Mouse (Mus musculus) layer of hippocampus, postnatal 14 days (tissue): ENCODE results near the gene Hoxb2. TPM values are rescaled to one million over a fixed set of nuclear protein-coding genes. Genes with fewer than 3 reads are reported as not detected.

Source experiments
- DNase-seq, 2 experiments: peaks; one replicate each; pipeline ENCODE4 v3.0.0; 2021 to 2022; ENCODE audit warnings: low spot score in 2 of 2, mixed read lengths in 1 of 2
- total RNA-seq, 2 experiments: library from RNA; stranded (reverse); gene quantifications; 2 replicates each; pipeline ENCODE4 v1.2.3; 2021

Hoxb2 gene
- total RNA-seq, 2 experiments from 2014 or later, result not detected

- no peak for DNase-seq
Measured at GRCm38 (mm10) chr11:96316696-96317607, 33.4 kb upstream of the Hoxb2 start.

GRCm38 (mm10) chr11:96317608-96318367 lies 32.5 kb upstream of the Hoxb2 start, which contains the start of gene Hoxb4:
Gene Hoxb4, plus strand, starts transcription at chr11:96318267.
- no peak for DNase-seq

GRCm38 (mm10) chr11:96318368-96319070 lies 31.8 kb upstream of the Hoxb2 start:
- no peak for DNase-seq

GRCm38 (mm10) chr11:96319071-96319902 lies 31.0 kb upstream of the Hoxb2 start:
- DNase-seq, result no peak

GRCm38 (mm10) chr11:96319910-96320309 lies 30.4 kb upstream of the Hoxb2 start:
- no peak for DNase-seq

- DNase-seq, result no peak
Measured at GRCm38 (mm10) chr11:96320688-96321087, 29.6 kb upstream of the Hoxb2 start.

GRCm38 (mm10) chr11:96321846-96322245 lies 28.5 kb upstream of the Hoxb2 start:
- DNase-seq, result no peak

- DNase-seq, result no peak
Measured at GRCm38 (mm10) chr11:96322738-96323137, 27.6 kb upstream of the Hoxb2 start.

- DNase-seq, result no peak
Measured at GRCm38 (mm10) chr11:96323154-96323553, 27.2 kb upstream of the Hoxb2 start, which contains the start of gene Hoxb3. Gene Hoxb3, plus strand, starts transcription at chr11:96323326.

GRCm38 (mm10) chr11:96324125-96324524 lies 26.2 kb upstream of the Hoxb2 start:
- DNase-seq, result no peak

GRCm38 (mm10) chr11:96324965-96325364 lies 25.4 kb upstream of the Hoxb2 start:
- DNase-seq, result no peak

GRCm38 (mm10) chr11:96325747-96326212 lies 24.5 kb upstream of the Hoxb2 start:
- DNase-seq, result no peak

- no peak for DNase-seq
Measured at GRCm38 (mm10) chr11:96326705-96327104, 23.6 kb upstream of the Hoxb2 start.

GRCm38 (mm10) chr11:96327122-96327521 lies 23.2 kb upstream of the Hoxb2 start:
- no peak for DNase-seq

GRCm38 (mm10) chr11:96327750-96328149 lies 22.6 kb upstream of the Hoxb2 start:
- no peak for DNase-seq

- DNase-seq, result no peak
Measured at GRCm38 (mm10) chr11:96328605-96329004, 21.7 kb upstream of the Hoxb2 start.

GRCm38 (mm10) chr11:96332105-96332504 lies 18.2 kb upstream of the Hoxb2 start:
- DNase-seq, result no peak

- DNase-seq, result no peak
Measured at GRCm38 (mm10) chr11:96332618-96333032, 17.7 kb upstream of the Hoxb2 start.

- DNase-seq, result no peak
Measured at GRCm38 (mm10) chr11:96333241-96334001, 16.9 kb upstream of the Hoxb2 start.

GRCm38 (mm10) chr11:96334002-96334364 lies 16.3 kb upstream of the Hoxb2 start:
- no peak for DNase-seq
